Mouse (Mus musculus): ENCODE measurements around the gene Adig. TPM values are rescaled to one million over a fixed set of nuclear protein-coding genes. Genes with fewer than 3 reads are reported as not detected.

Adig gene
- polyA plus RNA-seq (2015; fragmentation: Nextera tagmentation; extraction: Ambion mirVana) = 3.4 and 5.8 TPM in 2 replicates

GRCm38 (mm10) chr2:158501836-158502812 lies at the start of gene Adig:
TSS of gene Adig (plus strand) at chr2:158502612.
- no peak within 1 kb of the TSS for H3K4me3 ChIP-seq
- 55% methylated on average over 11 of the region's 11 CpGs for WGBS
- H3K4me1 ChIP-seq = peaks cover 7% of the 10 kb centered on the region
- no peak for ATAC-seq (ENCODE audit: insufficient number of reproducible peaks, low FRiP score, low TSS enrichment, low read depth)
- H3K27me3 ChIP-seq = no peaks in the 10 kb centered on the region
- H3K9me3 ChIP-seq = no peaks in the 10 kb centered on the region
- peaks cover 19% of the 10 kb centered on the region for H3K36me3 ChIP-seq
- H3K4me2 ChIP-seq = no peak within 1 kb of the TSS
- no peak within 1 kb of the TSS for H3K9ac ChIP-seq
- no peak within 1 kb of the TSS for H3K27ac ChIP-seq

GRCm38 (mm10) chr2:158456451-158456850 lies 46.0 kb upstream of the Adig start:
- Histone ChIP-seq H3K4me1 (no peaks in the 10 kb centered on the region), H3K27me3 (no peaks in the 10 kb centered on the region), H3K9me3 (no peaks in the 10 kb centered on the region), H3K4me3 (no peak overlapping the region), H3K36me3 (peaks cover 63% of the 10 kb centered on the region), H3K27ac (no peak overlapping the region), H3K4me2 (no peak overlapping the region), H3K9ac (no peak overlapping the region)
- 87% methylated on average over 4 of the region's 4 CpGs for WGBS
- no peak for ATAC-seq (ENCODE audit: insufficient number of reproducible peaks, low FRiP score, low TSS enrichment, low read depth)

GRCm38 (mm10) chr2:158457610-158458009 lies 44.8 kb upstream of the Adig start:
- H3K27me3 ChIP-seq = no peaks in the 10 kb centered on the region
- no peak for ATAC-seq (ENCODE audit: insufficient number of reproducible peaks, low FRiP score, low TSS enrichment, low read depth)
- 81% methylated on average over 1 of the region's 1 CpGs for WGBS

GRCm38 (mm10) chr2:158462450-158462849 lies 40.0 kb upstream of the Adig start:
- Histone ChIP-seq H3K27ac (no peak overlapping the region), H3K9me3 (no peaks in the 10 kb centered on the region), H3K9ac (no peak overlapping the region), H3K4me1 (no peaks in the 10 kb centered on the region), H3K27me3 (no peaks in the 10 kb centered on the region), H3K4me3 (no peak overlapping the region), H3K4me2 (no peak overlapping the region), H3K36me3 (peaks cover 80% of the 10 kb centered on the region)
- no peak for ATAC-seq (ENCODE audit: insufficient number of reproducible peaks, low FRiP score, low TSS enrichment, low read depth)
- 74% methylated on average over 1 of the region's 1 CpGs for WGBS

More at GRCm38 (mm10) chr2:158457610-158458009, 44.8 kb upstream of the Adig start:
- Histone ChIP-seq H3K9ac (no peak overlapping the region), H3K4me3 (no peak overlapping the region), H3K4me1 (no peaks in the 10 kb centered on the region), H3K36me3 (peaks cover 70% of the 10 kb centered on the region), H3K27ac (no peak overlapping the region), H3K9me3 (no peaks in the 10 kb centered on the region), H3K4me2 (no peak overlapping the region)

- no peak for ATAC-seq (ENCODE audit: insufficient number of reproducible peaks, low FRiP score, low TSS enrichment, low read depth)
- peaks cover 51% of the 10 kb centered on the region for H3K36me3 ChIP-seq
- H3K27me3 ChIP-seq = no peaks in the 10 kb centered on the region
- H3K4me2 ChIP-seq = no peak overlapping the region
- no peak overlapping the region for H3K9ac ChIP-seq
- H3K27ac ChIP-seq = no peak overlapping the region
- 89% methylated on average over 1 of the region's 1 CpGs for WGBS
- H3K4me3 ChIP-seq = no peak overlapping the region
- no peaks in the 10 kb centered on the region for H3K4me1 ChIP-seq
- H3K9me3 ChIP-seq = no peaks in the 10 kb centered on the region
Observed at GRCm38 (mm10) chr2:158474159-158474558, 28.3 kb upstream of the Adig start.

GRCm38 (mm10) chr2:158477640-158478039 lies 24.8 kb upstream of the Adig start:
- Histone ChIP-seq H3K4me3 (no peak overlapping the region), H3K27ac (no peak overlapping the region), H3K9ac (no peak overlapping the region), H3K4me1 (no peaks in the 10 kb centered on the region), H3K27me3 (no peaks in the 10 kb centered on the region), H3K36me3 (peaks cover 68% of the 10 kb centered on the region), H3K4me2 (no peak overlapping the region), H3K9me3 (no peaks in the 10 kb centered on the region)
- no peak for ATAC-seq (ENCODE audit: insufficient number of reproducible peaks, low FRiP score, low TSS enrichment, low read depth)
- 81% methylated on average over 3 of the region's 3 CpGs for WGBS

- H3K27ac ChIP-seq = no peak overlapping the region
- H3K4me1 ChIP-seq = peaks cover 7% of the 10 kb centered on the region
- H3K27me3 ChIP-seq = no peaks in the 10 kb centered on the region
- H3K36me3 ChIP-seq = peaks cover 51% of the 10 kb centered on the region
- no peaks in the 10 kb centered on the region for H3K9me3 ChIP-seq
- no peak for ATAC-seq (ENCODE audit: insufficient number of reproducible peaks, low FRiP score, low TSS enrichment, low read depth)
- H3K4me2 ChIP-seq = no peak overlapping the region
- WGBS = 77% methylated on average over 5 of the region's 5 CpGs
- no peak overlapping the region for H3K4me3 ChIP-seq
- no peak overlapping the region for H3K9ac ChIP-seq
Observed at GRCm38 (mm10) chr2:158498457-158498856, 4.0 kb upstream of the Adig start.

- H3K4me1 ChIP-seq = peaks cover 7% of the 10 kb centered on the region
- ATAC-seq (ENCODE audit: insufficient number of reproducible peaks, low FRiP score, low TSS enrichment, low read depth) = no peak
- no peak overlapping the region for H3K9ac ChIP-seq
- no peak overlapping the region for H3K27ac ChIP-seq
- H3K36me3 ChIP-seq = peaks cover 11% of the 10 kb centered on the region; the same call in 1 of the 2 replicates
- no peaks in the 10 kb centered on the region for H3K9me3 ChIP-seq
- H3K27me3 ChIP-seq = no peaks in the 10 kb centered on the region
- WGBS = 78% methylated on average over 7 of the region's 7 CpGs
- no peak overlapping the region for H3K4me3 ChIP-seq
- H3K4me2 ChIP-seq = no peak overlapping the region
Observed at GRCm38 (mm10) chr2:158503226-158503625, 814 bp downstream of the Adig start.

GRCm38 (mm10) chr2:158503671-158504070 lies 1.3 kb downstream of the Adig start:
- Histone ChIP-seq H3K9me3 (no peaks in the 10 kb centered on the region), H3K4me2 (no peak overlapping the region), H3K4me1 (peaks cover 7% of the 10 kb centered on the region), H3K4me3 (no peak overlapping the region), H3K36me3 (peaks cover 9% of the 10 kb centered on the region; the same call in 1 of the 2 replicates), H3K27ac (no peak overlapping the region), H3K27me3 (no peaks in the 10 kb centered on the region), H3K9ac (no peak overlapping the region)
- ATAC-seq (ENCODE audit: insufficient number of reproducible peaks, low FRiP score, low TSS enrichment, low read depth) = no peak
- 42% methylated on average over 4 of the region's 4 CpGs for WGBS

GRCm38 (mm10) chr2:158506475-158506874 lies 4.1 kb downstream of the Adig start:
- no peak overlapping the region for H3K4me3 ChIP-seq
- H3K9me3 ChIP-seq = no peaks in the 10 kb centered on the region

GRCm38 (mm10) chr2:158507046-158507445 lies 4.6 kb downstream of the Adig start:
- H3K4me1 ChIP-seq = peaks cover 7% of the 10 kb centered on the region; the same call in 1 of the 2 replicates
- no peak for ATAC-seq (ENCODE audit: insufficient number of reproducible peaks, low FRiP score, low TSS enrichment, low read depth)
- no peak overlapping the region for H3K4me2 ChIP-seq
- no peaks in the 10 kb centered on the region for H3K9me3 ChIP-seq
- 95% methylated on average over 10 of the region's 10 CpGs for WGBS
- no peak overlapping the region for H3K4me3 ChIP-seq
- no peaks in the 10 kb centered on the region for H3K36me3 ChIP-seq
- H3K9ac ChIP-seq = no peak overlapping the region
- no peaks in the 10 kb centered on the region for H3K27me3 ChIP-seq
- H3K27ac ChIP-seq = no peak overlapping the region

More at GRCm38 (mm10) chr2:158506475-158506874, 4.1 kb downstream of the Adig start:
- ATAC-seq (ENCODE audit: insufficient number of reproducible peaks, low FRiP score, low TSS enrichment, low read depth) = no peak
- Histone ChIP-seq H3K27ac (no peak overlapping the region), H3K9ac (no peak overlapping the region), H3K36me3 (no peaks in the 10 kb centered on the region), H3K4me2 (no peak overlapping the region), H3K4me1 (peaks cover 7% of the 10 kb centered on the region; the same call in 1 of the 2 replicates), H3K27me3 (no peaks in the 10 kb centered on the region)
- 82% methylated on average over 5 of the region's 5 CpGs for WGBS

- ATAC-seq (ENCODE audit: insufficient number of reproducible peaks, low FRiP score, low TSS enrichment, low read depth) = no peak
- H3K4me3 ChIP-seq = no peak overlapping the region
- 56% methylated on average over 6 of the region's 6 CpGs for WGBS
- H3K4me2 ChIP-seq = no peak overlapping the region
- H3K27ac ChIP-seq = no peak overlapping the region; the same call in 1 of the 2 replicates
- no peaks in the 10 kb centered on the region for H3K27me3 ChIP-seq
- H3K9ac ChIP-seq = no peak overlapping the region
- H3K4me1 ChIP-seq = peaks cover 3% of the 10 kb centered on the region; the same call in 1 of the 2 replicates
- H3K9me3 ChIP-seq = no peaks in the 10 kb centered on the region
- H3K36me3 ChIP-seq = no peaks in the 10 kb centered on the region
Observed at GRCm38 (mm10) chr2:158510665-158511064, 8.3 kb downstream of the Adig start.

Data from limb, embryonic 15.5 days (tissue).